Mouse (Mus musculus) liver, postnatal 0 days (tissue): Measurements from ENCODE around the gene Dao.

ENCODE experiments used
- CTCF ChIP-seq: sonication (generic); IDR thresholded peaks from 2 replicates; pipeline ENCODE4 v1.5.1; 2016; ENCODE audit warnings: antibody characterized with exemption, low read depth
- EP300 ChIP-seq: IDR thresholded peaks from 2 replicates; pipeline ENCODE4 v1.6.1; 2016; ENCODE audit warnings: antibody characterized with exemption, low read depth, mild to moderate bottlenecking

DNA sequence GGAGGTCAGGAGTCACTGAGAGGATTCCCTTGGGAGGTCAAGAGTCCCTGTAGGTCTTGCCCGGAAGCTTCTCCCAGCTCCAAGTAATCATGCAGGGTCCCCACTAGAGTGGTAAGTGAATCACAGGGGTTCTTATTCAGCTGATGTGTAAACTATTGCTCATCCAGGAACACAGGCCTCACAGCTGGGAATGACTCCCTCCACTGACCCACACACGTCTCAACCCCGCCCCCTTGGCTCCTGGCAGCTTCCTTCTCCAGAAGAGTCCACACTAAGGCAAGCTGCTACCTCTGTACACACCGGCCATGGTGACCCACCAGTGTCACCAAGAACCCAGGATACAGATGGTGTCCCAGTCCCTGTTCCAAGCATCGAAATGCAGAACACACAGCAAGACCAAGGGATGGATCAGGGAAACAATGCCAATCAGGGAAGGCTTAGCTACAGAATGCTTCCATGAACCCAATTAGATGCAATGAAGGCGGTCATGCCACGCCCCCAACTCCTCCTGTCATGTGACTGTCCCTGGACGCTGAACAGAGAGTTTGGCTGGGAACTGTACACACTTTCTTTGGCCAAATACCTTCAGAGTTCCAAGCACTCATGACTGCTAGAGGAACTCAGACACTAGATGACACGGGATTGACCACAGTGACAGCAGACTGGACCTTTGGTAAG lies 27.8 kb upstream of the Dao start:
- TF ChIP-seq CTCF: no peak
- no peak for TF ChIP-seq EP300
